Mouse (Mus musculus): Measurements from ENCODE around the gene Nfatc4.

DNA sequence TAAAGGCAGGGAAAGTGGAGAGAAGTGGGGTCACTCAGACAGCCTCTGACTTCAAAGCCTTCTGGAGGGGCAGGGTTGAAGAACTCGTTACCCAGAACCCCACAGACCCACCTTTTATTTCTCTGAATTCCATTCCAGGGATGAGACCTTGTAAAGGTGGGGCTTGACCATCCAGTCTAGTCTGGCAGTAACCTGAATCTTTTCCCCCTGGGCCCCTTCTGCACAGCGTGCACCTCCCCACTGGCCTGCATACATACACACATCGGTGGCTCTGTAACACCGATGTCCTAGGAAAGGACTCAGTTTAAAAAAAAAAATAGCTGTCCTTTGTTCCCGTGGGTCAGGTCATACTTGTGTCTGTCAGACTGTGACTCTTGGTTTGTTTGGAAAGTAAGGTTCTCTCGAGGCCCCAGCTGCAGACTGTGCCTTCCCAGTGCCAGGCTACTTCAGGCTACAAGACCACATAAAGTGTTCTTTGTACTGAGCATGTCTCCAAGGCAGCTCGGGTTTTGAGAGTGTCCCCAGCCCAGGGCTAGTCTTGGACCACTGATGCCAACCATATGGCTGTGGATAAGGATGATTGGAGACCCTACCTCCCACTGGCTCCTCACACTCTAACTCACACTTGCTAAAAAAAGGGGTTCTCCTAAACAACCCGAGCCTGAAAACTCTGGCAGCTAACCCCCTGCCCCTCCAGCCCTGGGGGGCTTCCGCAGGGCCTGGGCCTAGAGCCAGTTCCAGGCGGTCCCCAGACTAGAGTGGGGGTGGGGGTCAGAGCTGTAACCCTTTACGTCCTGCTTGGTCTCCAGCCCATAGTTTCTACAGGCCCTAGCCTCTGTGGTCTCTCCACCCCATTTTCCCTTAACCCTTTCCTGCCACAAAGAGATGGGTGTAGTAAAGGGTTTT is 30.0 kb downstream of the Nfatc4 start:
- TF ChIP-seq CTCF (IDR thresholded peaks at IDR 0.05; ENCODE audit: low read depth, low read length) (no peak), POLR2A (IDR thresholded peaks at IDR 0.05; ENCODE audit: borderline replicate concordance, low read depth, low read length) (no peak)

All from bone marrow macrophage, adult 2 months (primary cell).